Mouse (Mus musculus) frontal cortex, postnatal 36 days (tissue): Measurements from ENCODE around the gene Lenep.

Experiments
- DNase-seq, 2 experiments: peaks; one replicate each; pipeline ENCODE4 v3.0.0; 2022; ENCODE audit warnings: low spot score in 2 of 2

The Lenep gene

DNA sequence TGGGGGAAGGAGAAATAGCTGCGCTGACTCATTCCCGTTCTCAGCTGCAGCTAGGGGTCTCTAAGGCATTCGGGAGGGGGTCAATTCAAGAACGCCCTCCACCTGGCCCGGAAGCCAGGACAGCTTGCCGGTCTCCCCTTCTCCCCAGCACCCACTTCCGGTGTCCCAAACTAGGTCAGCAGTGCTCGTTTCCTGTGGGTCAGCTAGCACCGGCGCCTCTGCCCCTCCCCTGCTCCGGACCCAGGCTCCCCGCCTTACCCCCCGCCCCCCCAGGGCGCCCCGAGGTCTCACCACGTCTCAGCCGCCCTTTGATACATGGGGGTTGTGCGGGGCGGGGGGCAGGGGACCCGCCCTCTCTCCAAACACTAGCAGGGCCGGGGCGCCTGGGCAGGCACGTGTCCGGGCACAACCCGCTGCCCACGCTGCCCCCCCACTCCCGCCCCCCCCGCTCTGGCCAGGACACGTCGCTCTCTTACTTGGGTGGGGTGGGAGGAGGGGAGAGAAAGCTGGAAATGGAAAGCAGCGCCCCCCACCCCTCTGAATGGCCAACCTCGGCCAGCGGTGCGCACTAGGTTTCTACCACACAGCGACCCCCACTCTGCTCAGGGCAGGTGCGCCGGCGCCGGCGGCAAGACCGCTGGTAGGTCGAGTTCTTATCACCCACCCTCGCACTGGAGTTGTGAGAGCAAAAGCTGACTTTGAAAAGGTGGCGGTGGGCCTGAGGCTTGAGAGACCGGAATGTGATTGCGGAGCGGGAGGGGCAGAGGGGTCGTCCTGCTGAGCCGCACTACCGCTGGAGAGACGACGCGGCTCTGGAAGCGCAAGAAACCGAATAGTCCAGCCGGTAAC lies 10.7 kb downstream of the Lenep start:
- no peak for DNase-seq

DNA sequence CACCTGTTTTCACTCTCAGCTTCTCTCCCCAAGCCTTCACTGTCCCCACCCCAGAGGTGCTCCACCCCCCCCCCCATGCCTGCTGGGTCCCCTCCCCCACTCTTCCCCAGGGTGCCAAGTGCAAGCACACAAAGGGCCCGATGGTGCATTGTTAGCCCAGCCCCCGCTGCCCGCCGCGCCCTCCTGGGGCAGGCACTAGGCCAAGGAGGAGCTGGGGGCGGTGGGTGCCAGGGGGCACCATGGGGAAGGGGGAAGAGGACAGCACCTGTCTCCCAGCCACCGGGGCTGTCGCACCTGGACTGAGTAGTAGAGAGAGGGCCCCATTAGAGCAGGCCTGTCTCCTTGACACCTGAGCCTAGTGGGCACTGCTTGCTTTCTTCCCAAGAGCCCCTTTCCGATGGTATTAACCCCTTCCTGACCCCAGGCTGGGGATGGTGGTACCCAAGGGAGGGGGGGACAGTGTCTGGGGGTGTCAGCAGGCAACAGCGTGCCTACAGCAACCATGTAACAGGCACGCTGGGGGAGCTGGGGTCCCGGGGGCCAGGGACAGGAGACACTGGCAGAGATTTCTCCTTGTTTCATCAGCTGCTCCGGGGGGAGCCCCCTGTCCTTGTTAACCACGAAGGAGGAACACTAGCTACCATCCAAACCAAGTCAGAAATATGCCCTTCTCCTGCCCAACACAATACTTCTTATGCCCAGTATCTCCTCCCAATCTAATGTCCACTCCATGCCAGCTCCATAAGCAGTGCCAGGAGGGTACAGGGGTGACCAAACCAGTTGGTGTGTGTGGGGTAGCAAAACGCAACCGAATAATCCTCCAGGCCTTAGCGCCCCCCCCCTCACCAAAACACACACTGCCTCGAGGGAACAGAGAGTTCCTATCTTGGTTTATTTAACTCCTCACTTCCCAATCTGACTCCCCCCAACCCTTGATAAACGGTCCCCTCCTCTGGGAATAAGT lies 11.6 kb downstream of the Lenep start:
- no peak for DNase-seq

DNA sequence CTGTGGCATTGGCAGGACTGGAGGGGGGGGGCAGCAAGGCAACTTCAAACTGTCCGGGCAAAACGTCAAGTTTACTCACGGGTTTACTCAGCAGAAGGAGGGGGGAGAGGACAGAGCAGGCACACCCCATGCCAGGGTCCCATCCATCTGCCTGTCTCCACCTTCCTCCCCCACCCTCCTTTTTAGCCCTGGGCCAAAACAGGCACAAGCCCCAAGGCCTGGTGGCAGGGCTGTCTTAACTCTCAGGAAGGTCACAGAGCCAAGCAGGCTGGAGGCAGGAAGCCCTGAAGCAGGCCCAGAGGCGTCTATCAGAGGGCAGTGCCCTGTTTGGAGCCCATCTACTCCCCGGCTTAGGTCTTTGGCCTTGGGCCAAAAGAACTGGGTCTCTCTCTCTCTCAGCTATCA lies 12.5 kb downstream of the Lenep start:
- DNase-seq: no peak

DNA sequence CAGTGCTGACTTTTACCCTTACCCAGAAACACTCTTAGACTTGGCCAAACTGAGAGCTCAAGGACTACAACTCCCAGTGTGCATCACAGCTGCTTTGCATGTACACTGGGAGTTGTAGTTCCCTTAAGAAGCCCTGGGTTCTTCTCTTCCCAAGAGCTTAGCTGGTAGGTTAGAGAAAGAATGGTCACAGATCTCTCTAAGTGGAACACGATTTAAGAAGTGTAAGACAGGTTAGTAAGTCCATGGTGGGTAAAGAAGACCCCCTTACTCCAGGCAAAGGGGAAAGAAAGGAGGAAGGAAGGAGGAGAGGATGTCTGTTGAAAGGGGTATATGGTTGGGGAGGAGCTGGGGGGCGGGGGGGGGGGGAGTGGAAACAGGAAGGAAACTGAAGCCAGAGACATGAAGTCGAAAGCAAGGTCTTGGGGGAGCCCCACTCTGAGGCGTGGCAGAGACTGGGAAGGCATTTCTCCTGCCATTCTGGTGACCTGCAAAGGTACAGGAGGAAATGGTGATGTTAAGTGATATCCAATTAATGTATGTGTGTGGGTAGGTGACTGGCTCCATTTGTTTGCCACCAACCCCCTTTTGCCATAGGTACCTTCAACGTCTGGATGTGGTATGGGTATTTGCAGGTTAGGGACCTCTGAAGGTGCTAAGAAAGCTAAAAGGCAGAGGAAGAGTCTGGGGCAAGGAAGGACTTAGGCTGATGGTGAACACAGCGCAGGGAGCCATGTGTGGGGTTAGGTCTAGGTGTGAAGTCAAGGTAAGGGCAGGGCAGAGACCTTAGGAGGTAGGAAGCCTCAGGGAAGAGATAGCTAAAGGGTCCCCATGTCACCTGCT lies 13.5 kb downstream of the Lenep start:
- peak in 1 of 2 experiments; percentile 51 for DNase-seq

DNA sequence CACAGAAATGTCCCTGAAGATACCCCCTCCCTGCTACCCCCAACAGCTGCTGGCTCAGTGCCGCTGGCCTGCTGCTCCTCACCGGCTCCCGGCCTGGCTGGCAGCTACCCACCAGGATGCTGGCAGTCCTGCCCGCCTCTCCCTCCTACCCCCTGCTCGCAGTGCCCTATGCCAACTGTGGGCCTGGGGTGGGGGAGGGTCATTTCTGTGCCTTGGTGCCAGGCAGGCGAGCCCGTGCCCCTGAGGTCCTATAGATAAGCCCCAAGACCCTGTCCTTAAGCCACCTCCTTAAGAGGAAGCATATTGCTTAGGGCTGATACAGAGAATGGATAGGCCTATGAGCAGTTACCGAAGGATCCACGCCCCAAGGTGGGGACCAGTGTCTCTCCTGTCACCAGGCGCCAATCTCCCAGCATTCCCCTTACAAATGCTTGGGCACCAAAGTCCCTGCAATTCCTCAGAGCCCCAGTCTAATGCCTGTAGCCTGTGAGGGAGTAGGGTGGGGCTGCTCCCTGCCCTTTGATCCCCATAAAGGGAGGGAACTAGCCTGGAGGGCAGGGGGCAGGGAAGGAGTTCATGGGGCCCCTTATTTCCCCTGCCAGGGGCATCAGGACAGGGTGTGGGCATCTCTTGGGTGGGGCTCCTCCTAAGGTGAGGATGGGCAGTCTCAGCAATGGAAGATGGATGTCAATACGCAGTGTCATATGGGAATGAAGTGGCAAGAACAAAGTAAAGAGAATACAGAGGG lies 14.3 kb downstream of the Lenep start:
- DNase-seq: no peak

DNA sequence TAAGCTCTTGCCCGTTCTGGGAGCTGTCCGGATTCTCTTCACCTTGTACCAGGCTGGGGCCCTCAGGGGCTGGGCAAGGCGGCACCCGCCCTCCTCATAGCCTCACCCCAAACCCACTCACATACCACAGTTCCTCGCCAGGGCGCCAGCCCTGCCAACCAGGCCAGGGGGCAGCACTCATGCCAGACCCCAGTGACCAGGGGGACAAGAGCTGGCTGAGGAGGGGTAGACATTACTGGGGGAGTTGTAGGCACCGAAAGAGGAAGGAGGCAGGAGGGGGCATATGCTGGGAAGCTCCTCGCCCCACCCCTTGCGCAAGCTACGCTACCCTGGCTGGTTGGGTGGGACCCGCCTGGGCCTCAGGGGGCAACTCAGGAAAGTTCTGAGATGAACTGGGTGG lies 15.0 kb downstream of the Lenep start:
- DNase-seq: no peak

DNA sequence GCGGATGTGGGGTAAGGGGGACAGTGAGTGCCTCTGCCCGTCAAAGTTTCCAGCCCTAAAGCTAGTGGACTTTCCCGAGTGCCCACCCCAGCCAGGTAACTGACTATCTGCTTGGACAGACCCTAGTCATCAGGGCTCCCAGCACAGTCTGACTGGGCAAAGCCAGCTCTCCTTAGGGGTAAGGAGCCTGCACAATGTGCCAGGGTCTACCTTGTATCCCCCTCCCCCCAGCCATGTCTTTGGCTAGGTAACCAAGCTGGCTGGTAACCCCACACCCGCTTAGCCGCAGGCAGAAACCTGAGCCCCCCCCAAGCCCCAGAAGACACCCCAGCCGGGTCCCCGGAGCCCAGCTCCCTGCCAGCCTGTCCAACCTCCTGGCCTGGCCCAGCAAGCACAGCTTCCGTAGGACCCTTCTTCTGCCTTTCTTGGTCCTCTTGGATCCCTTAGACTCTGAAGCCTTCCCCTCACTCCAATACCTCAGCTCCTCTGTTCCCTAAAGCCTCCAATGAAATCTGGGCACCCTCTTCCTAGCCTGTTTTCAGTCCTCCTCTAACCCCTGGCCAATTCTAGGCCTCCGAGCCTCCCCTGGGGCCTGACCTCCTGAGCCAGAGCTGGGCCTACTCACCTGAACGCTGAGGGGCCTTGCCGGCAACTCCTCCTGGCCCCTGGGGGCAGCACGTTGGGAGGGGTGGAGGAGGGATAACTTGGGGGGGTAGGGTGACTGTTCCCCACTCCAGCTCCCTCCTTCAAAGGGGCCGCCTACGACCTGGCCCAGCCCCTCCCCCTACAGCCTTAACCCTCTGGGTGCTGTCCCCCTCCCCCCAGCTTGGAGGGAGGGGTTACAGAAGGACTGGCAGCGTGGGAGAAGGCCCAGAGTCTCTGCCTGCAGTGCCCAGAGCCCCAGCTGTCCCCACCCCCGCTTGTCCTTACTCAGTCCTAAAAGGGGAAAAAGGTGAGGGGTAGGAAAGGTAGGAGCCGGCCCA lies 15.9 kb downstream of the Lenep start:
- DNase-seq: no peak

DNA sequence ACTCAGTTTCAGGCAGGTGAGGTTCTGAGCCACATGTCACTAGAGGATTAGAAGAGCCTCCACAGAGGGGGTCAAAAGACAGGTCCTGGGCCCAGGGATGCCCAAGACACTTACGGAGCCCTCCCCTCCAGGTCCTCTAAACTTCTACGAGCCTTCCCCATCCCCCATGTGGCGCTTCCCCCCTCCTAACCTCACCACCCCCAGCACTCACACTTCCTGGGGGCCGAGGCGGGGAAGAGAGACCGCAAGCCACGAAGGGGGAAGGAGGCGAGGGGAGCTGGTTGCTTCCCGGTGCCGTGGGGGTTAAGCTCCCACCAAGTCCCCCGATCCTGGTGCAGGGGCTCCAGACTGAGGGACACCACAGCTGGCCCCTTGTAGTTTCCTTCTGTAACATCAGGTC lies 17.1 kb downstream of the Lenep start:
- DNase-seq: no peak

DNA sequence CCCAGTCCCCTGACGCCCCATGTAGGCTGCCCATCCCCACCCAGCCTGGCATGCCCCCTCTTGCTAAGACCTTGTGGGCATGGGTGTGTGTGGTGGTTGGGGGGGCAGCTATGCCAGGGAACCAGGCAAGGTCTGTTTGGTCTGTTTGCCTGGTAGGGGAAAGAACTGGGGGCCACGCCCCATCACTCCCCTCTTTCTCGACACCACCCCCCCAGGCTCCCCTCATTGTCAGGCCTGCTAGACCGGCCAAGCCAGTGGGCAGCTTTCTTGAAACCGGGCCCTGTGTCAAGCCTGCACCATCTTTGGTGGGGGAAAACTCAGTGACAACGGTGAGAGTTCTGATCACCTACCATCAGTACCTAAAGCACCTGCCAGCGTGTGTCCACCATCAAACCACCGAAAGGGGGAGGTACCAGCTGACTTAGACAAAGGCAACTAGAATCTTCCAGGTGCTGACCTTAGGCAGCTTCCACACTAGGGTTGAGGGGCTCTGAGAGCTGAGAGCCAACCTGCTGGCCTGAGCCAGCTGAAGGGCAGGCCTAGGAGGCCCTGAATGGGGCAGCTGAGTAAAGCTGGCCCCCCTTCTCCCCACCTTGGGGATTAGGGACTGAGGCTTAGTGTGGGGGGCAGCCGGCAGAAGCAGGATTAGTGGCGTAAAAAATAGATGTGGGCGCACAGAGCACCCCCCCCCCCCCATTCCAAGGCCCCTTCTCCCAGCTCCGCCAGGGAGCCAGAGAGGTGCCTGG lies 18.1 kb downstream of the Lenep start:
- DNase-seq: no peak

DNA sequence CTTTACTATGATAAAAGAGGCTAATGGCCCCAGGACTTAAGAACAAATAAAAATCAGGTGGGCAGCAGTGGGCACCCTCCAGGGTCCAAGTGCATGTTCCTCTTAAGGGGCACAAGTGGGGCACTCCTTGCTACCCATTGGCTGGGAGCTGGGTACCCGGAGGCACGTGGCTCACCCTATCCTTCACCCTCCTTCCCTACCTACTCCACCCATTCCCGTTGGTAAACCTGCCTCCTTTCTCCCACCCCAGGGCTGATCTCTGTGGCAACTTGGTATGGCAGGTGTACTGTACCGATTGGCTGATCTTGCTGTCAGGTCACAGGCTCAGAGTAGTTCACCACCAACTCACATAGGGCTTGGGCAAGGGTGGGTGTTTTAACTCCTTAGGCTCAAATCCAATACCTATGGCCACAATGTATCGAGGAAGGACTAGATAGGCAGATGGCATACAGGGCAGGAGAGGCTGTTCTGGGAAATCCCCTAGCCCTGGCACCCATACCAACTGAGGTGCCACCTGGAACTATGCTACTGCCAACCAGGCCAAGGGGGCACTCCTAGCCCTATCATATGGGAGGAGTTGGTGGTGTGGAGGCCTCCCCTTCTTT lies 18.8 kb downstream of the Lenep start:
- DNase-seq: no peak

DNA sequence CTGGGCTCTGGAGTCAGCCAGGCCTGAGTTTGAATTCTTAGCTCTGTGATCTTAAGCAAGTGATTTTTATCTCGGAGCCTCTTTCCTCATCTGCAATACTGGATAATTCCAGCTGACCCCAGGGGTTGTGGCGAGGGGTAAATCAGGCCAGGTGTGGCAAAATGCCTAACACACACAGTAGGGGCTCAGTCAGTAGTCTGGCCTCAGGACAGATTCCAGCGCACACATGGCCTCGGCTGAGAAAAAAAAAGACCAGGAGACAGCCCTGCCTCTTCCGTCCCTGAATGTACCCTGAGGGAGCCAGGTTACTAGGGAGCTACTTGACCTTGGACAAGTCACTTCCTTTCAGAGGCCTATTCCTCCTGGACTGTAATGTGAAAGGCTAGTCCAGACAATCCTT lies 19.6 kb downstream of the Lenep start:
- DNase-seq: no peak

DNA sequence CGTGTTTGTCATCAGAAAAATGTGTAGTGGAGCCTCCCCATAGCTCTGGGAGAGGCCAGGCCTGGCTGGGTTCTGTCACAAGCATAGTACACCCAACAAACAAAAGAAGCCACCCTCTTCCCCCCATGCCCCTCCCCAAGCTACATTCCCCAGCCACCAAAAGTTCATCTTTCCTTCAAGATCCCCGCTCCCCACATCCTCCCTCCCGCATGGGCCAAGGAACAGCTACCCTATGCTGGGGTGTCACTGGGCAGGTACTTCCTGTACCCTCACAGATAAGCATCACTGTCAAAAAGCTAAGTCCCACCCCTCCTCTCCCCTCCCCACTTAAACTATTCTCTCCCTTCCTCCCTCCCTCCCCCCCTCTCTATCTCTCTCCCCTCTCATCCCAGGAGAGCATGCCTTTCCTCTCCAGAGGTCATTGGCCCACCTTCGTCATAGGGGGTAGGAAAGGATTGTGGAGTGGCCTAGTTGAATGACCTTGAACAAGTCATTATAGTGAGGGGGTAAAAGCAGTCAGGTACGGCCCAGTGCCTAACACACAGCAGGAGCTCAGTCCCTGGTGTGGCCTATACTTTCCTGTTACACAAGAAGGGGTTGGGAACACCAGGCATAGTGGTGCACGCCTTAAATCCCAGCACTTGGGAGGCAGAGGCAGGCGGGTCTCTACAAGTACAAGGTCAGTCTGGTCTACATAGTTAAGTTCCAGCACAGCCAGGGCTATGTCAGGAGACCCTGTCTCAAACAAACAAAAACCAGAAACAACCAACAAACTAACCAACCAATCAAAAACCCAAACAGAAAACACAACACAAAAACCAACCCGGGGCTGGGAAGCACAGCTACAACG lies 20.3 kb downstream of the Lenep start:
- no peak for DNase-seq

DNA sequence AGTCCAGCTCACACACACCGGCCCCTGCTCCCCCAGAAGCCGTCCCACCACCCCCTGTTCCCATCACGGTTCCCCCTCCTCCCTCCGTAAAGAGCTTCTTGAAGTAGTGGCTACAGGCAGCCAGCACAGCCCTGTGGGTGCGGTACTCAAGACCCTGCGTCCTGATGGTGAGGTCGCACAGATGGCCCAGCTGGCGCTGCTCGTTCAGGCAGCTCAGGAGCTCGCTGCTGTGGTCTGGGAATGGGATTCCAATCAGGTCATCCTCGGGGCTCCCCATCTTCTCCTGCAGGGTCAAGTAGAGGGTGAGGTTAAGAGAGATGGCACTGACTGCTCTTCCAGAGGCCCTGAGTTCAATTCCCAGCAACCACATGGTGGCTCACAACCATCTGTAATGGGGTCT lies 21.4 kb downstream of the Lenep start:
- DNase-seq: no peak

DNA sequence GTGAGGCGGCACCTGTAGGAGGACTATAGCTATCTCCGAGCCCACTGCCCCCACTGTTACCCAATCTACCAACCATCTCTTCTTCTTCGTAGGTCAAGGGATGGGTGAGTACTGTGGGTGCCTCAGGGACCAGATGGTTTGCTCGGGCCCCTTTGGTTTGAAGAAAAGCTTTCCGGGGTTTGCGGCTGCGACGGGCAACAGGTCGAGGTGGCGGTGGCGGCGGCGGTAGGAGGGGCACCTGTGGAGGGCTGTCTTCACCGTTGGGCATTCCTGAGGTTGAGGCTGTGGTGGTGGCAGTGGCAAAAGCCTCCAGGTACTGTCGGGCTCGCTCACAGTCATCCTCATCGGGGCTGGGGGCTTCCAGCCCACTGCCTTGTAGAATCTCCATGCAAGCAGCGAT lies 21.9 kb downstream of the Lenep start:
- no peak for DNase-seq

DNA sequence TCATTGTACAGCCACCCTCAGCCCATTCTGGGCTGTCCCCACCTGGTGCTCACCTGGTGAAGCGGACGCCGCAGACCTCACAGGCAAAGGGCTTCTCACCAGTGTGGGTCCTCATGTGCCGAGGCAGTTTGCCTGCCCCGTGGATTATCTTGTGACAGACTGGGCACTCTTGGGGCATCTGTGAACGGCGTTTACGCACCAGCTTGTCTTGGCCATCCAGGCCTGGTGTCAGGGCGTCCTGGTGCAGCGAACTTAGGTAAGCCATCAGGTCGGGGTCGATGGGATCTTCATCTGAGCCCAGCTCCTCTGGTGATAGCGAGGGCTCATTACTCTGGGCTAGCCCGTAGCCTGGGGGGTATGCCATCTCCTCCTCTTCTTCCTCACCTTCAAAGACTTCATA lies 22.3 kb downstream of the Lenep start:
- DNase-seq: no peak

DNA sequence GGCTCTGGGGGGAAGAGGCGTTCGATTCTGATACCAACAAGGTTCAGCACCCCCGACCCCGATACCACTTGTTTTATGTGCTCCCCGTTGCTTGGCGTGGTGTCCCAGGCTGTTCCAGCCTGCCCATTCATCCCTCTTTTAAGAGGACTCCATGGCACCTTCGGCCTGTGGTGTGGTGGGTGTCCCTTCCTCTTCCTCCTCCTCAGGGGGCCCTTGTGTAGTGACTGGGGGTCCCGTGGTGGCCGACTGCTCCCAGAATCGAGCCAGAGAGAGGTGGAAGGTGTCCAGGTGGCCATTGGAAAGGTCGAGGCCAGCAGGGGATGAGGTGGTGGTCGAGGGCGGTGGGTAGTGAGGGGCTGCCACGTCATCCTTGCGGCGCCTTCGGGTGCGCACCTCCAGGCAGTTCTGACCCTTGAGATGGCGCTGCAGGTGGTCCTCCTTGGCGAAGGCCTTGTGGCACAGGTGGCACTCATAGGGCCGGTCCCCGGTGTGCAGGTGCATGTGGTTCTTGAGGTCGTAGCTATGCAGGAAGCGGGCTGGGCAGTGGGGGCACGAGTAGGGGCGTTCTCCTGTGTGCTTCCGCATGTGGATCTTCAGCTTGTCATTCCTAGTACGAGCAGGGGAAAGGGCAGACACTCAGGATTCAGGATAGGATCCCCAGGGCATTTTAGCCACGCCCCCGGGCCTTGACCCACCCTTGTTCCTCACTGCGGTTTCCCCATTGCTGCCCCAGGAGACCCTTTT lies 23.0 kb downstream of the Lenep start:
- DNase-seq: no peak

DNA sequence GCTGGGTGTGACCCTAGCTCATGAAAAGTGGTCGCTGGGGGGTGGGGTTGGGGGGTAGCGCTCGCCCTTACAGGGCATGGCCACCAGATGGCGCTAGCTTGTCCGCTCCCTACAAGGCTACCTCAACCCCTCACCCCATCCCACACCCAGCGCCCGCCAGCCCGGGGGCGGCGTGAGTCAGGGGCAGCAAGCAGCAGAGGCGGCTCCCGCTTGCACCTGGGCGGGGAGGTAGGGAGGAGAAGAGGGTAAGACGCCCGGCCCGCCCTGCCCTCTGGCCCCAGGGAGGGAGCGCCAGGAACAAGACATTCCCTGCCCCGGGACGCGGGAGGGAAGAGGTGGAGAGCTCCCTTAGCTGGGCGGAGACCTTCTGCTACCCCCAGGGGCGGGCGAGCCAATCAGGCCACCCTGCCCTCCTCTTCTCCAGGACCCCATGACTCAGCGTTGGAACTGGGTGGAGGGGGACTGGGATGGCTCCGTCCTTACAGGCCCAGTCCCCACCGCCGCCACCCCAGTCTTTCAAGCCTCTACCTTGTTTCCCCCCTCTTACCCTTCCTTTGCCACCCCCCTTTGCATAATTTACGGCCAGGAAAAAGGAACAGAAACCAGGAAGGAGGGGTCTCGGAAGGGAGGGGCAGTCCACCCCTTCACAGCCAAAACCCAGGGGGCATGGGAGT lies 24.1 kb downstream of the Lenep start:
- peak; percentile 59 to 76 for DNase-seq
